Mouse (Mus musculus) myocyte (in vitro differentiated cells): Measurements from ENCODE around the gene Muc5b.

ENCODE experiments used
- POLR2A ChIP-seq: IDR thresholded peaks from one replicate; pipeline ENCODE4 v1.6.1; 2011; ENCODE audit warnings: low read depth, mild to moderate bottlenecking, control low read depth, moderate library complexity; ENCODE audit not compliant: insufficient read length
- USF1 ChIP-seq: IDR thresholded peaks from one replicate; pipeline ENCODE4 v1.6.1; 2011; ENCODE audit warnings: low read depth, mild to moderate bottlenecking, control low read depth, moderate library complexity

- TF ChIP-seq POLR2A = no peak
- TF ChIP-seq USF1 = no peak
Measured at GRCm38 (mm10) chr7:141918407-141918806, 79.5 kb downstream of the Muc5b start, which contains the start of gene Tollip.
